Mouse (Mus musculus) liver, embryonic 14.5 days (tissue): ENCODE measurements around the gene Mafb.

Experiments used
- CTCF ChIP-seq: IDR thresholded peaks from 2 replicates; pipeline ENCODE4 v1.5.1; 2016; ENCODE audit warnings: antibody characterized with exemption, low read depth, control low read depth
- EP300 ChIP-seq: IDR thresholded peaks from 2 replicates; pipeline ENCODE4 v1.6.1; 2016; ENCODE audit warnings: antibody characterized with exemption, low read depth

DNA sequence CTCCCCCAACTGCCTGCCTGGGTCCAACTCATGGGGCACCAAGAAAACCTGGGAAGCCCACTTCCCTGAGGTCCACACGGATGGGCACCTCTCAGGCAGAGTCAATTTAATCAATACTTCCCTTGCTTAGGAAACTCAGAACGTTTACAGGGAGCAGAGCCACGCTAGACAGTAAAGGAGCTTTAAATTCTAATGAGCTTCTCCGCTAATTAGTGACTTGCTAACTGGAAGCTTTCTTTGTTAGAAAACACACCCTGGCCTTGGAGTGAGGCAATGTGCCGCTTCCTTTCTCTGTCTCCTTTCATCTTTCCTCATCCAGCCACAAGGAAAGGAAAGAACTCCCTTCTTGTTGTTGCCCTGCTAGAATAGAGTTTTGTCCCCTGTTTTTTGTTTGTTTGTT lies 21.7 kb upstream of the Mafb start:
- TF ChIP-seq CTCF (no peak), EP300 (no peak)
